Mouse (Mus musculus): ENCODE data around the gene Ttc23.

DNA sequence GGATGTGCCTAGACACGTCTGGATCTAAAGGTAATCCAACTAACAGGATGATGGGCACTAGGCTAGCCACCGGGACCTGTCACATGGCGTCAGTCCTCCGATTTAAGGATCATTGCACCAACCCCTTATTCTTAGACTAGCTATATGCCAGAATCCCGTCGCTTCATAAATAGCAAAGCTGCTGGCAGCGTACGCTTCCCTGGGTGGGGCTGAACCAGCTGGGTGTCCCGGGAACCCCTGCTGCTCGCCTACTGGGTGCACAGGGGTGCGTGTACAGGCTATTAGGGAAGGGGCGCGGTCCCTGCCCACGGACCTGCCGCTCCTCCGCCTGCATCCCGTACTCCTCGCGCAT, 111.3 kb downstream of the Ttc23 start:
- TF ChIP-seq CTCF (IDR thresholded peaks at IDR 0.05; ENCODE audit: extremely low read depth, insufficient read depth, insufficient read length, insufficient replicate concordance) = no peak
- TF ChIP-seq POLR2A (IDR thresholded peaks at IDR 0.05; ENCODE audit: low read depth, low read length) = no peak

Measured in spleen, adult 2 months (tissue).